Mouse (Mus musculus): ENCODE measurements around the gene Mavs.

DNA sequence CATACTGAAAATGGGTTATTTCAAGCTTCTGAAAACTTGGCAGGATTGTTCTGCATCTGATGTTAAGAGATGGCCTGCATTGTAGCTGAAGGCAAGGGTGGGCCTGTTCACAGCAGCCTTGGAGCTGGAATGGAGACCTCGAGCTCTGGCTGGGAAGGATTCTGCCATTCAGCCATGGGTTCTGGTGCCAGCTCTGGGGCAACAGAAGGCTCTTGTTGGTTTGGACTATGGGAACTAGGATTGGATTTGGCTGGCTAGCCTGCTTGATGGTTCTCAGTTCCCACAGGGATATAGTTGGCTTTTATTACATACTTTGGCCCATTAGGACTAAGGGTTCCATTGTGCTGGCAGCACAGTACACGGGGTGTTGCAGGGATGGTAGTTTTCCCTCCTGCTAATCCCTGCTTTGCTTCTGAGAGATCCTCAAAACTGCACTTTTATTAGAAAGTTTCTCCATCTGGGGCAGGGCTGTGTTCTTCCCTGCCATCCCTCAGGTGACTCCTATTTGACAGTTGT lies 62.9 kb downstream of the Mavs start:
- TF ChIP-seq CTCF (IDR thresholded peaks at IDR 0.05; ENCODE audit: low read depth, low read length) (no peak), TAL1 (conservative IDR thresholded peaks at IDR 0.05; ENCODE audit: low read depth, low read length) (no peak), POLR2AphosphoS5 (IDR thresholded peaks at IDR 0.05; ENCODE audit: insufficient replicate concordance, low read depth, low read length) (no peak), GATA1 (IDR thresholded peaks at IDR 0.05; ENCODE audit: borderline replicate concordance, low read length) (no peak)

Measured in G1E (cell line).